Mouse (Mus musculus): ENCODE results near the gene Npas2.

DNA sequence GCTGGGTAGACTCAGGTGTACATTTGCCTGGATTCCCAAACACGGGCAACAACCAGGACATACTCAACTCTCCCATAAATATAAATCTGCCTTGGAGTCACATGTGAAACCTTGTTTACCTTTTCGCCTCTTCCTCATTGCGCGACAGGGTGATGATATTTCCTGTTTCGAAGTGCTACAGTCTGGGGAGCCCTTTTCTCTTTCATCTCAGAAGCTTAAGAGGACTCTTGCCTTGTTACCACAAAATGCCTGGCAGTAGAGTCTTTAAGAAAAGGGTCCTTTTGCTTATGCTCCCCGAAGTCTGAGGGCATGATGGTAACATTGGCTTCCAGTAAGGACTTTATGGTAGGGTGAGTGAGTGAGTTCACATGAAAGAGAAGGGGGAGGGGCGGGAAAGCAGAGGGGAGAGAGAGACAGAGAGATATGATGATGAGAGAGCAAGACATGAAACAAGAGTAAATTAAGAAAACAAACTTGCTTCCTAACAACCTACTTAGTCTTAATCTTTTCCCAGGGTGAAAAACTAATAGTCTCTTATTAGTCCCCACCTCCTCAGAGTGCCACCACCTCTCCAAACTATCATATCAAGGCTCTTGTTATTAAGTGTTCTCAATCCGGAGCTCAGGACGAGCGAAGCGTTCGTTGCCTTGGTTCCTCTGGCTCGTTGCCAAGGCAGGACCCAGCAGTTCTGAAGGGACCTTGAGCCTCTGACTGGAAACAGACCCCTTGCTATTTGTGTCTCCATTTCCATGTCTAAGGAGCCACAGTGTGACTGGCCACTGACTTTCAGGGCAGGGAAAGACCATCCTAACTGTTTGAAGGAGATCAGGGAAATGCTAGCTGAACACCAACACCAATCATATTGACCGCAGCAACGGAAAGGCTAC is 87.7 kb downstream of the Npas2 start:
- TF ChIP-seq CTCF (IDR thresholded peaks at IDR 0.05; ENCODE audit: borderline replicate concordance, extremely low read depth, insufficient read depth, insufficient read length) (no peak), POLR2A (IDR thresholded peaks at IDR 0.05; ENCODE audit: borderline replicate concordance, extremely low read depth, insufficient read depth, insufficient read length, poor library complexity, severe bottlenecking) (no peak)
